Mouse (Mus musculus) stomach, embryonic 16.5 days (tissue): Measurements from ENCODE around the gene Tjp2. TPM values are rescaled to one million over a fixed set of nuclear protein-coding genes. Genes with fewer than 3 reads are reported as not detected.

Source experiments
- ATAC-seq: fragments of 200-750 bp; cut with Nextera tagmentation; 2 replicates; pipeline ENCODE4 v1.8.0; 2017; ENCODE audit warnings: moderate number of reproducible peaks, moderate TSS enrichment; ENCODE audit not compliant: insufficient read depth, low FRiP score
- H3K27ac ChIP-seq: fragments of 300-500 bp; sonication (generic); 2 replicates; pipeline ENCODE4 v1.5.1; 2014; ENCODE audit warnings: low read length
- H3K27me3 ChIP-seq: fragments of 300-500 bp; sonication (generic); 2 replicates; pipeline ENCODE4 v1.6.1; 2014; ENCODE audit warnings: low read length, control low read depth, mixed read lengths; ENCODE audit not compliant: control insufficient read depth, insufficient read depth
- H3K36me3 ChIP-seq: fragments of 300-500 bp; sonication (generic); 2 replicates; pipeline ENCODE4 v1.6.1; 2014; ENCODE audit warnings: low read length; ENCODE audit not compliant: control insufficient read depth, insufficient read depth
- H3K4me1 ChIP-seq: fragments of 300-500 bp; sonication (generic); 2 replicates; pipeline ENCODE4 v1.6.1; 2014; ENCODE audit warnings: low read length, control low read depth, mixed read lengths; ENCODE audit not compliant: control insufficient read depth, insufficient read depth
- H3K4me2 ChIP-seq: fragments of 300-500 bp; sonication (generic); 2 replicates; pipeline ENCODE4 v1.6.1; 2014; ENCODE audit warnings: low read depth, low read length, mixed read lengths
- H3K4me3 ChIP-seq: fragments of 300-500 bp; sonication (generic); replicated peaks from 2 replicates; pipeline ENCODE4 v1.5.1; 2014; ENCODE audit warnings: mild to moderate bottlenecking, low read length
- H3K9ac ChIP-seq: fragments of 300-500 bp; sonication (generic); 2 replicates; pipeline ENCODE4 v1.6.1; 2014; ENCODE audit warnings: low read length
- H3K9me3 ChIP-seq: fragments of 300-500 bp; sonication (generic); replicated peaks from 2 replicates; pipeline ENCODE4 v1.6.1; 2016; ENCODE audit warnings: low read length, control low read depth; ENCODE audit not compliant: control insufficient read depth
- WGBS: fragments of 180-500 bp; shearing (Covaris S2); extraction: QIAGEN DNeasy Blood & Tissue Kit; methylation state at CpG from one replicate; pipeline ENCODE4 v1.1.7; 2014; 5-methylcytosine and 5-hydroxymethylcytosine counted together
- polyA plus RNA-seq: library from polyadenylated mRNA; unstranded; fragments of >200 nt; fragmentation: Nextera tagmentation; extraction: Ambion mirVana; gene quantifications from 2 replicates; pipeline ENCODE4 v1.2.1, GENCODE M21; 2015

The Tjp2 gene
- polyA plus RNA-seq, 1 experiment from 2014 or later: 30.4 TPM

GRCm38 (mm10) chr19:24160460-24160859, 64.4 kb downstream of the Tjp2 start:
- 48% methylated on average over 8 of the region's 8 CpGs for WGBS
- Histone ChIP-seq H3K9ac (no peak overlapping the region), H3K27me3 (no peaks in the 10 kb centered on the region), H3K4me1 (peaks cover 16% of the 10 kb centered on the region), H3K36me3 (no peaks in the 10 kb centered on the region), H3K4me2 (no peak overlapping the region), H3K27ac (no peak overlapping the region), H3K9me3 (no peaks in the 10 kb centered on the region), H3K4me3 (no peak overlapping the region)
- 0 out of 2 replicates have a peak, but pooled peaks have one; percentile 28 for ATAC-seq

GRCm38 (mm10) chr19:24159751-24160150, 65.1 kb downstream of the Tjp2 start:
- Histone ChIP-seq H3K27me3 (no peaks in the 10 kb centered on the region), H3K4me1 (peaks cover 16% of the 10 kb centered on the region), H3K4me2 (no peak overlapping the region), H3K36me3 (no peaks in the 10 kb centered on the region), H3K9me3 (no peaks in the 10 kb centered on the region), H3K4me3 (no peak overlapping the region), H3K9ac (no peak overlapping the region), H3K27ac (no peak overlapping the region)
- ATAC-seq: no peak
- WGBS: 29% methylated on average over 9 of the region's 9 CpGs

DNA sequence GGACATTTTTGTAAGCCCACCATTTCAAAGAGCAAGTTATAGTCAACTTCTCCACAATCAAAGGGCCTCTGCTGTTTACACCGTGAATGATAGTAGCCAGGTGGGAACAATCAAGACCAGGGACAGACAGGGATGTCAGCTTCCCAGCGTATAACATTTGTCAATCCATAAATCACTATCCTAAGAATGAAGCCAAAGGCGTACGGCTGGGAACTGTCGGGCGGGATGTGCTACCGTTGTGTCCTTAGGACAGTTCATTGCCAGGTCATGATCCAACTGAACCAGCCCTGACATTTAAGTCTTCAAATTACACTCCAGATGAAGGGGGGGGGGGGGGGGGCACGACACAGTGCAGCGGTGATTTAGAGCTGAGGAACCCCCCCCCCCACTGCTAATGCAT, 65.5 kb downstream of the Tjp2 start:
- peaks cover 14% of the 10 kb centered on the region for H3K4me1 ChIP-seq
- no peaks in the 10 kb centered on the region for H3K27me3 ChIP-seq
- WGBS: 37% methylated on average over 9 of the region's 9 CpGs
- no peaks in the 10 kb centered on the region for H3K36me3 ChIP-seq
- no peak overlapping the region for H3K4me2 ChIP-seq
- H3K9ac ChIP-seq: no peak overlapping the region
- H3K4me3 ChIP-seq: no peak overlapping the region
- no peak overlapping the region for H3K27ac ChIP-seq
- no peaks in the 10 kb centered on the region for H3K9me3 ChIP-seq
- no peak for ATAC-seq

DNA sequence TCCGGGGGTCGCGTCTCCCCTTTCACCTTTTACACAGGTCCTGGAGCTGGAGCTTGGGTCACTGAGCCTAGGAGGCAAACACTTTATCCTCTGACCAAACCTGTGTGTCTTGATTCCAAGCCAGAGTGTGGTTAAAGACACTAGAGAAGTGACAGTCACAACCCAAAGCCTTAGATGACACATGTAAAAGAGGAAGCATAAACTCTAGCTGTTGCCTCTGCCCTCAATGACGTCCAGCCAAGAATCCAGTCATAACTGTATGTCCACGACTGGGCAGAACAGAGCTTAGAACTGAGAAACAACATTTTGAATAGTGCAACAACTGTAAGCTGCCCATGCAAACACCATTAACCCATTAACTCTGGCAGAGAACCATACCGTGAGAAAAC, 68.8 kb downstream of the Tjp2 start:
- Histone ChIP-seq H3K27ac (peak overlapping the region; percentile 15; the same call in 1 of the 2 replicates), H3K4me3 (no peak overlapping the region), H3K9ac (no peak overlapping the region), H3K9me3 (no peaks in the 10 kb centered on the region), H3K4me2 (no peak overlapping the region), H3K36me3 (no peaks in the 10 kb centered on the region), H3K4me1 (peaks cover 11% of the 10 kb centered on the region), H3K27me3 (no peaks in the 10 kb centered on the region)
- no peak for ATAC-seq
- 45% methylated on average over 6 of the region's 6 CpGs for WGBS

DNA sequence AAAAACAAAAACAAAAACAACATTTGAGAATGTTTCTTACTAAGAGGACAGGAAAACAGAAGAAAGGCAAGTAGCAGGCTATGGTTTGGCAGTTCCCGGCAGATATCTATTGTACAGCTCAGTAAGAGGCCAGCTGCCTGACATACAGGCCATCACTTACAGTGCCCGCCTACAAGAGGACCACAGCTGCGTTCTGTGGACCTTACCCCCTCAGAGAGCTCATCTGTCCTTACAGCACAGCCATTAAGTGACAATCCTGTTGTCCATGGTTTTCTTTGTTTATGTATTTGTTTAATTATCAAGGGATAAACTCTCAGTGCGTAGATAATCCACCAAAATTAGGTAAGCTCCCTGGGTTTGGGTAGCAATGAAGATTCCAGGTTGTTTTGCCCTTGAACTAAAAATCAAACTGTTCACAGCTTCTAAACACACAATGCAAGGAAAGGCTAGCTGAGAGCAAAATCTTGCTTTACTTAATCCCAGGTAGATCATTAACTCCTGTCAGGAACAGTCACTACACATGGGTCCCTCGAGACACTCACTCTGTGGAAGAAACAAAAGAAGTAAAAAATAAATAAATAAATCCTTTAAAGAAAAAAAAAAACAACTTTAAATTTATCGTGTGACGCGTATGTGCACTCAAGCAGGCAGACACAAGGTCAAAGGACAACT, 69.3 kb downstream of the Tjp2 start:
- Histone ChIP-seq H3K4me3 (no peak overlapping the region), H3K36me3 (no peaks in the 10 kb centered on the region), H3K4me1 (peaks cover 11% of the 10 kb centered on the region), H3K4me2 (no peak overlapping the region), H3K27me3 (no peaks in the 10 kb centered on the region), H3K27ac (no peak overlapping the region), H3K9me3 (no peaks in the 10 kb centered on the region), H3K9ac (no peak overlapping the region)
- no peak for ATAC-seq
- WGBS: 58% methylated on average over 8 of the region's 8 CpGs

- Histone ChIP-seq H3K27me3 (no peaks in the 10 kb centered on the region), H3K4me3 (no peak overlapping the region), H3K9ac (no peak overlapping the region), H3K4me2 (no peak overlapping the region), H3K9me3 (no peaks in the 10 kb centered on the region), H3K4me1 (0 out of 2 replicates have a peak, but pooled peaks cover 3% of the 10 kb centered on the region), H3K27ac (no peak overlapping the region), H3K36me3 (0 out of 2 replicates have a peak, but pooled peaks cover under 1% of the 10 kb centered on the region)
- no peak for ATAC-seq
- 50% methylated on average over 9 of the region's 9 CpGs for WGBS
Observed at GRCm38 (mm10) chr19:24153266-24154023, 71.4 kb downstream of the Tjp2 start.

- no peak for ATAC-seq
- 85% methylated on average over 7 of the region's 7 CpGs for WGBS
Observed at GRCm38 (mm10) chr19:24144009-24144408, 80.8 kb downstream of the Tjp2 start.

GRCm38 (mm10) chr19:24142621-24143061, 82.2 kb downstream of the Tjp2 start:
- Histone ChIP-seq H3K9ac (no peak overlapping the region), H3K4me2 (no peak overlapping the region), H3K4me3 (no peak overlapping the region), H3K4me1 (no peaks in the 10 kb centered on the region), H3K9me3 (no peaks in the 10 kb centered on the region), H3K27ac (no peak overlapping the region), H3K27me3 (no peaks in the 10 kb centered on the region), H3K36me3 (0 out of 2 replicates have a peak, but pooled peaks cover 2% of the 10 kb centered on the region)
- no peak for ATAC-seq
- WGBS: 81% methylated on average over 12 of the region's 12 CpGs

More at GRCm38 (mm10) chr19:24144009-24144408, 80.8 kb downstream of the Tjp2 start:
- Histone ChIP-seq H3K27ac (no peak overlapping the region), H3K4me1 (no peaks in the 10 kb centered on the region), H3K4me2 (no peak overlapping the region), H3K9me3 (no peaks in the 10 kb centered on the region), H3K4me3 (no peak overlapping the region), H3K9ac (no peak overlapping the region), H3K36me3 (0 out of 2 replicates have a peak, but pooled peaks cover 10% of the 10 kb centered on the region), H3K27me3 (no peaks in the 10 kb centered on the region)

- Histone ChIP-seq H3K9ac (no peak overlapping the region), H3K27ac (no peak overlapping the region), H3K36me3 (no peaks in the 10 kb centered on the region), H3K4me1 (no peaks in the 10 kb centered on the region), H3K4me3 (no peak overlapping the region), H3K27me3 (no peaks in the 10 kb centered on the region), H3K4me2 (no peak overlapping the region), H3K9me3 (no peaks in the 10 kb centered on the region)
- no peak for ATAC-seq
- 70% methylated on average over 3 of the region's 3 CpGs for WGBS
Observed at GRCm38 (mm10) chr19:24140298-24140697, 84.5 kb downstream of the Tjp2 start.
